Mouse (Mus musculus) C2C12 (cell line): ENCODE results near the gene Styxl1.

Source experiments
- CTCF ChIP-seq: IDR thresholded peaks from one replicate; pipeline ENCODE4 v1.5.1; 2011; ENCODE audit not compliant: control insufficient read depth, insufficient read depth, insufficient read length
- FOSL1 ChIP-seq: IDR thresholded peaks from one replicate; pipeline ENCODE4 v1.8.0; 2011; ENCODE audit warnings: mild to moderate bottlenecking, low read length; ENCODE audit not compliant: poor library complexity, insufficient read depth, severe bottlenecking
- MAX ChIP-seq: IDR thresholded peaks from one replicate; pipeline ENCODE4 v1.6.1; 2011; ENCODE audit warnings: mild to moderate bottlenecking, control low read depth
- MYOD1 ChIP-seq: IDR thresholded peaks from one replicate; pipeline ENCODE4 v1.6.1; 2011; ENCODE audit warnings: low read depth; ENCODE audit not compliant: control insufficient read depth, insufficient read length
- MYOG ChIP-seq: IDR thresholded peaks from one replicate; pipeline ENCODE4 v1.6.1; 2011; ENCODE audit not compliant: control insufficient read depth, insufficient read length; ENCODE audit errors: extremely low read depth
- USF1 ChIP-seq: IDR thresholded peaks from one replicate; pipeline ENCODE4 v1.6.1; 2011; ENCODE audit warnings: low read depth, mild to moderate bottlenecking, control low read depth, moderate library complexity

GRCm38 (mm10) chr5:135713441-135714218 is 64.6 kb downstream of the Styxl1 start:
- TF ChIP-seq CTCF (no peak), MYOD1 (no peak), USF1 (no peak), MAX (no peak), FOSL1 (no peak), MYOG (no peak)
